ENCODE assay signal across 19 mouse cellular contexts in the genomic region with DNA sequence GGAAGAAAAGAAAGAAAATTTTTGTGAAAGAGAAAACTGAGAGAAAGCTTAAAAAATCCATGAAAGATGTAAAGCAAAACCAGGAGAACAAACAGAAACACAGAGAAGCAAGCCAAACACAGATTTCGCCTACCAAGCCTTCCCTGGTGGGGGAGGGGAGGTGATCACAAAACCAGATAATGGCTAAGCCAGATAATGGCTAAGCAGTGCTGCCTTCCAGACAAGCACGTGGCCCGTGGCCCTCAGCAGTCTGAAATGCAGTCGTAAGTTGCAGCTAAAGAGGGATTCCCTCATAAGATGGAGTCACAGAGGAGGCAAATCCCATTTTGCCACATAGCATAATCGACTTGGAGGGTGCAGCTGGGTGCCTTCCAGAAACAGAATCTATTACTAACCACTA.
DNase-seq lines count a peak whose midpoint lies in the region; ATAC-seq lines count a peak whose summit lies in the region.
"Had no signal": no experiment of that assay in that cellular context is flagged by ENCODE, and none has a peak within 500 bp of the region (broad histone marks: within the 10 kb centered on the region; RNA-seq: fewer than 3 reads in every experiment).

No protein-coding gene starts in this region.

- no peak overlapping the region for H3K9ac ChIP-seq in hindbrain, embryonic 12.5 days
- H3K9ac ChIP-seq in hindbrain, embryonic 13.5 days = no peak overlapping the region
- H3K9ac ChIP-seq: limb, embryonic 13.5 days; liver, embryonic 14.5 days had no signal

- DNase-seq in embryo, embryonic 10 days (ENCODE audit: low spot score) = peak; percentile 44
- DNase-seq in embryo, embryonic 9.5 days (ENCODE audit: extremely low spot score) = no peak
- DNase-seq in thymus, postnatal 25 days = peak; percentile 5
- no peak for DNase-seq in thymus, postnatal 36 days
- peak; percentile 60 for DNase-seq in yolk sac, embryonic 10.5 days (ENCODE audit: low spot score)
- DNase-seq in left cerebral cortex, postnatal 10 days (ENCODE audit: extremely low spot score in 1 of 2, low spot score in 2 of 2) = no peak
- DNase-seq: adrenal gland, adult 8-10 months; cerebellum, adult 9-11 months; kidney, adult 11 months; right cerebral cortex, postnatal 4 days had no signal

- no peaks in the 10 kb centered on the region for H3K36me3 ChIP-seq in hindbrain, embryonic 12.5 days
- no peaks in the 10 kb centered on the region for H3K36me3 ChIP-seq in hindbrain, embryonic 13.5 days
- H3K36me3 ChIP-seq: limb, embryonic 13.5 days had no signal

- peak; percentile 43; the same call in 1 of the 2 replicates for ATAC-seq in hindbrain, embryonic 12.5 days (ENCODE audit: low FRiP score)
- no peak for ATAC-seq in hindbrain, embryonic 13.5 days (ENCODE audit: low FRiP score)
- ATAC-seq: forebrain, embryonic 16.5 days; Patski had no signal

- H3K4me2 ChIP-seq in hindbrain, embryonic 12.5 days (replicated peaks) = no peak overlapping the region
- H3K4me2 ChIP-seq in hindbrain, embryonic 13.5 days = no peak overlapping the region
- H3K4me2 ChIP-seq: limb, embryonic 13.5 days had no signal

- intact Hi-C loops in left cerebral cortex, postnatal 10 days (cut with DNase I) = no loop called here

- H3K4me1 ChIP-seq in hindbrain, embryonic 12.5 days = peaks cover 4% of the 10 kb centered on the region; the same call in 1 of the 2 replicates
- H3K4me1 ChIP-seq in hindbrain, embryonic 13.5 days (replicated peaks) = peaks cover 4% of the 10 kb centered on the region; the same call in 1 of the 2 replicates
- H3K4me1 ChIP-seq: limb, embryonic 13.5 days had no signal

- 41% methylated on average over 5 of the region's 5 CpGs for WGBS in hindbrain, embryonic 12.5 days
- 36% methylated on average over 5 of the region's 5 CpGs for WGBS in hindbrain, embryonic 13.5 days

- no peak overlapping the region for H3K27ac ChIP-seq in hindbrain, embryonic 12.5 days
- no peak overlapping the region for H3K27ac ChIP-seq in hindbrain, embryonic 13.5 days
- H3K27ac ChIP-seq: limb, embryonic 13.5 days; liver, embryonic 14.5 days; macrophage; stomach, postnatal 0 days had no signal

- H3K27me3 ChIP-seq in hindbrain, embryonic 12.5 days = no peaks in the 10 kb centered on the region
- no peaks in the 10 kb centered on the region for H3K27me3 ChIP-seq in hindbrain, embryonic 13.5 days
- H3K27me3 ChIP-seq: limb, embryonic 13.5 days; Patski had no signal

- no peak overlapping the region for H3K4me3 ChIP-seq in hindbrain, embryonic 12.5 days
- no peak overlapping the region for H3K4me3 ChIP-seq in hindbrain, embryonic 13.5 days
- H3K4me3 ChIP-seq: erythroblast, embryonic 14.5 days; limb, embryonic 13.5 days had no signal

- H3K9me3 ChIP-seq in hindbrain, embryonic 12.5 days (replicated peaks) = no peaks in the 10 kb centered on the region
- no peaks in the 10 kb centered on the region for H3K9me3 ChIP-seq in hindbrain, embryonic 13.5 days
- H3K9me3 ChIP-seq: limb, embryonic 13.5 days had no signal

Comparison
In these comparisons a context has a peak if more than half of its experiments do, and no peak if none do; other contexts are left out.
1. DNase-seq: peak in embryo, embryonic 10 days (single experiment), thymus, postnatal 25 days (single experiment) and yolk sac, embryonic 10.5 days (single experiment); none in embryo, embryonic 9.5 days (single experiment), thymus, postnatal 36 days (0 of 2) and left cerebral cortex, postnatal 10 days (0 of 2).